Mouse (Mus musculus) midbrain, embryonic 10.5 days (tissue): ENCODE data around the gene Cul4a. TPM values are rescaled to one million over a fixed set of nuclear protein-coding genes. Genes with fewer than 3 reads are reported as not detected.

Experiments used
- DNase-seq: peaks from one replicate; pipeline ENCODE4 v3.0.0-alpha.2; 2017; ENCODE audit warnings: low spot score
- H3K27ac ChIP-seq: fragments of 300-500 bp; sonication (generic); replicated peaks from 2 replicates; pipeline ENCODE4 v1.5.1; 2016; ENCODE audit warnings: mild to moderate bottlenecking
- H3K27me3 ChIP-seq: fragments of 300-500 bp; sonication (generic); 2 replicates; pipeline ENCODE4 v1.6.1; 2016; ENCODE audit warnings: low read depth, mild to moderate bottlenecking; ENCODE audit not compliant: poor library complexity, severe bottlenecking
- H3K36me3 ChIP-seq: fragments of 300-500 bp; sonication (generic); 2 replicates; pipeline ENCODE4 v1.6.1; 2016; ENCODE audit warnings: mild to moderate bottlenecking, moderate library complexity
- H3K4me1 ChIP-seq: fragments of 300-500 bp; sonication (generic); 2 replicates; pipeline ENCODE4 v1.6.1; 2016
- H3K4me3 ChIP-seq: fragments of 300-500 bp; sonication (generic); 2 replicates; pipeline ENCODE4 v1.5.1; 2016; ENCODE audit warnings: mild to moderate bottlenecking, moderate library complexity
- H3K9me3 ChIP-seq: fragments of 300-500 bp; sonication (generic); replicated peaks from 2 replicates; pipeline ENCODE4 v1.6.1; 2016; ENCODE audit warnings: mild to moderate bottlenecking
- WGBS: fragments of 180-500 bp; shearing (Covaris S2); methylation state at CpG from one replicate; pipeline ENCODE4 v1.1.7; 2016; 5-methylcytosine and 5-hydroxymethylcytosine counted together
- polyA plus RNA-seq: library from polyadenylated mRNA; unstranded; fragments of >200 nt; fragmentation: Nextera tagmentation; extraction: Ambion mirVana; gene quantifications from 2 replicates; pipeline ENCODE4 v1.2.1, GENCODE M21; 2016

The Cul4a gene
- polyA plus RNA-seq, 1 experiment from 2014 or later: 77.9 TPM

- DNase-seq: no peak
- Histone ChIP-seq H3K27ac (no peak overlapping the region), H3K4me1 (no peaks in the 10 kb centered on the region), H3K36me3 (peaks cover 98% of the 10 kb centered on the region), H3K4me3 (no peak overlapping the region), H3K9me3 (no peaks in the 10 kb centered on the region), H3K27me3 (no peaks in the 10 kb centered on the region)
- WGBS: 89% methylated on average over 4 of the region's 4 CpGs
Measured at GRCm38 (mm10) chr8:13174811-13175210, 69.4 kb downstream of the Cul4a start.

GRCm38 (mm10) chr8:13175650-13176049 lies 70.2 kb downstream of the Cul4a start:
- no peak overlapping the region for H3K4me3 ChIP-seq
- no peaks in the 10 kb centered on the region for H3K4me1 ChIP-seq
- WGBS: 92% methylated on average over 1 of the region's 1 CpGs
- H3K9me3 ChIP-seq: no peaks in the 10 kb centered on the region
- no peaks in the 10 kb centered on the region for H3K27me3 ChIP-seq
- peaks cover 89% of the 10 kb centered on the region for H3K36me3 ChIP-seq
- H3K27ac ChIP-seq: no peak overlapping the region
- DNase-seq: no peak

GRCm38 (mm10) chr8:13177173-13177852 lies 71.9 kb downstream of the Cul4a start:
- Histone ChIP-seq H3K27ac (no peak overlapping the region), H3K27me3 (no peaks in the 10 kb centered on the region), H3K9me3 (no peaks in the 10 kb centered on the region), H3K4me3 (no peak overlapping the region), H3K36me3 (peaks cover 75% of the 10 kb centered on the region), H3K4me1 (no peaks in the 10 kb centered on the region)
- WGBS: 95% methylated on average over 7 of the region's 7 CpGs
- no peak for DNase-seq

- H3K36me3 ChIP-seq: peaks cover 74% of the 10 kb centered on the region
- WGBS: 95% methylated on average over 5 of the region's 5 CpGs
Measured at GRCm38 (mm10) chr8:13178137-13178536, 72.7 kb downstream of the Cul4a start.

GRCm38 (mm10) chr8:13179482-13179881 lies 74.1 kb downstream of the Cul4a start:
- 78% methylated on average over 6 of the region's 6 CpGs for WGBS
- no peak for DNase-seq
- H3K36me3 ChIP-seq: peaks cover 68% of the 10 kb centered on the region
- no peak overlapping the region for H3K4me3 ChIP-seq
- no peaks in the 10 kb centered on the region for H3K27me3 ChIP-seq
- no peak overlapping the region for H3K27ac ChIP-seq
- no peaks in the 10 kb centered on the region for H3K4me1 ChIP-seq
- no peaks in the 10 kb centered on the region for H3K9me3 ChIP-seq

More at GRCm38 (mm10) chr8:13178137-13178536, 72.7 kb downstream of the Cul4a start:
- Histone ChIP-seq H3K4me1 (no peaks in the 10 kb centered on the region), H3K27ac (no peak overlapping the region), H3K27me3 (no peaks in the 10 kb centered on the region), H3K9me3 (no peaks in the 10 kb centered on the region), H3K4me3 (no peak overlapping the region)
- DNase-seq: no peak

- Histone ChIP-seq H3K9me3 (no peaks in the 10 kb centered on the region), H3K36me3 (peaks cover 68% of the 10 kb centered on the region), H3K4me1 (no peaks in the 10 kb centered on the region), H3K27ac (no peak overlapping the region), H3K27me3 (no peaks in the 10 kb centered on the region), H3K4me3 (no peak overlapping the region)
- no peak for DNase-seq
- 79% methylated on average over 7 of the region's 7 CpGs for WGBS
Measured at GRCm38 (mm10) chr8:13179948-13180347, 74.5 kb downstream of the Cul4a start.

- no peak for DNase-seq
- H3K4me1 ChIP-seq: no peaks in the 10 kb centered on the region
- no peaks in the 10 kb centered on the region for H3K9me3 ChIP-seq
- no peaks in the 10 kb centered on the region for H3K27me3 ChIP-seq
- 87% methylated on average over 9 of the region's 9 CpGs for WGBS
- H3K4me3 ChIP-seq: no peak overlapping the region
- H3K36me3 ChIP-seq: peaks cover 67% of the 10 kb centered on the region
- H3K27ac ChIP-seq: no peak overlapping the region
Measured at GRCm38 (mm10) chr8:13180408-13180807, 75.0 kb downstream of the Cul4a start.

GRCm38 (mm10) chr8:13180911-13181690 lies 75.7 kb downstream of the Cul4a start:
- H3K9me3 ChIP-seq: no peaks in the 10 kb centered on the region
- WGBS: 82% methylated on average over 18 of the region's 18 CpGs
- peaks cover 67% of the 10 kb centered on the region for H3K36me3 ChIP-seq
- H3K27me3 ChIP-seq: no peaks in the 10 kb centered on the region
- DNase-seq: no peak
- H3K4me1 ChIP-seq: no peaks in the 10 kb centered on the region
- H3K4me3 ChIP-seq: no peak overlapping the region
- H3K27ac ChIP-seq: no peak overlapping the region

GRCm38 (mm10) chr8:13181691-13181976 lies 76.2 kb downstream of the Cul4a start:
- no peak overlapping the region for H3K4me3 ChIP-seq
- WGBS: 47% methylated on average over 2 of the region's 2 CpGs
- H3K9me3 ChIP-seq: no peaks in the 10 kb centered on the region
- peaks cover 64% of the 10 kb centered on the region for H3K36me3 ChIP-seq
- no peaks in the 10 kb centered on the region for H3K4me1 ChIP-seq
- no peaks in the 10 kb centered on the region for H3K27me3 ChIP-seq
- DNase-seq: no peak
- H3K27ac ChIP-seq: no peak overlapping the region

- H3K9me3 ChIP-seq: no peaks in the 10 kb centered on the region
- no peak overlapping the region for H3K27ac ChIP-seq
- 88% methylated on average over 8 of the region's 8 CpGs for WGBS
- no peaks in the 10 kb centered on the region for H3K4me1 ChIP-seq
- no peaks in the 10 kb centered on the region for H3K27me3 ChIP-seq
- no peak overlapping the region for H3K4me3 ChIP-seq
- no peak for DNase-seq
- H3K36me3 ChIP-seq: peaks cover 55% of the 10 kb centered on the region
Measured at GRCm38 (mm10) chr8:13186819-13187218, 81.4 kb downstream of the Cul4a start.

GRCm38 (mm10) chr8:13187229-13187628 lies 81.8 kb downstream of the Cul4a start:
- Histone ChIP-seq H3K4me3 (no peak overlapping the region), H3K4me1 (no peaks in the 10 kb centered on the region), H3K9me3 (no peaks in the 10 kb centered on the region), H3K27ac (no peak overlapping the region), H3K36me3 (peaks cover 54% of the 10 kb centered on the region), H3K27me3 (no peaks in the 10 kb centered on the region)
- WGBS: 83% methylated on average over 9 of the region's 9 CpGs
- DNase-seq: no peak

- H3K27ac ChIP-seq: no peak overlapping the region
- whole genome bisulfite sequencing: 65% methylated on average over 7 of the region's 7 CpGs
Measured at GRCm38 (mm10) chr8:13187638-13188037, 82.2 kb downstream of the Cul4a start.

GRCm38 (mm10) chr8:13188052-13188555 lies 82.7 kb downstream of the Cul4a start:
- no peak overlapping the region for H3K27ac ChIP-seq
- no peak overlapping the region for H3K4me3 ChIP-seq
- 89% methylated on average over 13 of the region's 13 CpGs for WGBS
- no peaks in the 10 kb centered on the region for H3K4me1 ChIP-seq
- no peaks in the 10 kb centered on the region for H3K27me3 ChIP-seq
- DNase-seq: no peak
- H3K9me3 ChIP-seq: no peaks in the 10 kb centered on the region
- peaks cover 49% of the 10 kb centered on the region for H3K36me3 ChIP-seq

More at GRCm38 (mm10) chr8:13187638-13188037, 82.2 kb downstream of the Cul4a start:
- Histone ChIP-seq H3K9me3 (no peaks in the 10 kb centered on the region), H3K4me1 (no peaks in the 10 kb centered on the region), H3K27me3 (no peaks in the 10 kb centered on the region), H3K4me3 (no peak overlapping the region), H3K36me3 (peaks cover 51% of the 10 kb centered on the region)
- DNase-seq: no peak
